Mouse (Mus musculus): ENCODE measurements around the gene Ttc7b. TPM values are rescaled to one million over a fixed set of nuclear protein-coding genes. Genes with fewer than 3 reads are reported as not detected.

Ttc7b gene
- total RNA-seq, 1 experiment, result 19.0 TPM

GRCm38 (mm10) chr12:100343554-100343953, 177.1 kb downstream of the Ttc7b start:
- Histone ChIP-seq H3K9me3 (ENCODE audit: control insufficient read depth, insufficient read depth, low read depth, low read length) (no peaks in the 10 kb centered on the region), H3K4me3 (ENCODE audit: insufficient read depth in 1 of 2, low read depth in 1 of 2, low read length in 2 of 2, poor library complexity in 1 of 2, severe bottlenecking in 1 of 2) (no peak overlapping the region), H3K27ac (ENCODE audit: insufficient read depth, low read depth, low read length, poor library complexity, severe bottlenecking) (no peak overlapping the region), H3K9ac (ENCODE audit: insufficient read depth, low read depth, low read length, poor library complexity, severe bottlenecking) (no peak overlapping the region), H3K36me3 (ENCODE audit: control insufficient read depth, insufficient read depth, low read length, poor library complexity, severe bottlenecking) (peaks cover 9% of the 10 kb centered on the region; the same call in 1 of the 2 replicates), H3K4me1 (ENCODE audit: control insufficient read depth in 2 of 2, insufficient read depth in 2 of 2, low read length in 2 of 2, poor library complexity in 1 of 2) (peaks cover 4 to 9% of the 10 kb centered on the region in 2 experiments; a peak in 3 of 4 replicates)
- TF ChIP-seq HCFC1 (IDR thresholded peaks at IDR 0.05; ENCODE audit: borderline replicate concordance, insufficient read depth, low read length), result no peak
- TF ChIP-seq CHD2 (IDR thresholded peaks at IDR 0.05; ENCODE audit: low read depth, low read length), result no peak
- no peak for TF ChIP-seq ZC3H11A (IDR thresholded peaks at IDR 0.05; ENCODE audit: borderline replicate concordance, low read depth, low read length)
- no peak for TF ChIP-seq MAFK (IDR thresholded peaks at IDR 0.05; ENCODE audit: insufficient read depth, low read depth, low read length)
- TF ChIP-seq ZNF384 (IDR thresholded peaks at IDR 0.05; ENCODE audit: low read depth, low read length), result no peak
- no peak for DNase-seq (ENCODE audit: low read depth, low spot score)
- in situ Hi-C loops (cut with MboI; ENCODE audit: low sequenced_read_pairs in 2 of 2, unreplicated experiment in 2 of 2), result no loop called here

DNA sequence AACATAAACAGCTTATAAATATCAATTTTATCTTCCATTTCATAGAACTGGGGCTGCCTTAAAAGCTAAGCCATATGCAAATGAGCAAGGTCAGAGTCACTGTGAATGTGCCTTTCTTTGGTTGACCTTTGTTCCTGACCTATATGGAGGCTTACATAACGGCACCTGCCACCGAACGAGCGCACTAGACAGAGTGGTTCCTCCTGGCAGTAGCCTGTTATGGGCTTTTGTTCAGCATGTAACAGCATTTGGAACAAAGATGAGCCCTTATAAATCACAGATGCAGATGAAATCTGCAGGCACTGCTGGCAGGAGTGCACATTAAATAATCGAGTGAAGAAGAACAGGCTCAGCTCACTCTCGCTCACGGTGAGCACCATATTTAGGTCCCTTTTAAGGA, 179.0 kb downstream of the Ttc7b start:
- Histone ChIP-seq H3K4me1 (ENCODE audit: control insufficient read depth in 2 of 2, insufficient read depth in 2 of 2, low read length in 2 of 2, poor library complexity in 1 of 2) (peaks cover 9 to 24% of the 10 kb centered on the region in 2 experiments), H3K9ac (ENCODE audit: insufficient read depth, low read depth, low read length, poor library complexity, severe bottlenecking) (no peak overlapping the region), H3K36me3 (ENCODE audit: control insufficient read depth, insufficient read depth, low read length, poor library complexity, severe bottlenecking) (peaks cover 11% of the 10 kb centered on the region; the same call in 1 of the 2 replicates), H3K9me3 (ENCODE audit: control insufficient read depth, insufficient read depth, low read depth, low read length) (no peaks in the 10 kb centered on the region), H3K4me3 (ENCODE audit: insufficient read depth in 1 of 2, low read depth in 1 of 2, low read length in 2 of 2, poor library complexity in 1 of 2, severe bottlenecking in 1 of 2) (no peak overlapping the region), H3K27ac (ENCODE audit: insufficient read depth, low read depth, low read length, poor library complexity, severe bottlenecking) (no peak overlapping the region)
- TF ChIP-seq ZNF384 (IDR thresholded peaks at IDR 0.05; ENCODE audit: low read depth, low read length) (no peak), ZC3H11A (IDR thresholded peaks at IDR 0.05; ENCODE audit: borderline replicate concordance, low read depth, low read length) (no peak), CHD2 (IDR thresholded peaks at IDR 0.05; ENCODE audit: low read depth, low read length) (no peak), MAFK (IDR thresholded peaks at IDR 0.05; ENCODE audit: insufficient read depth, low read depth, low read length) (no peak), HCFC1 (IDR thresholded peaks at IDR 0.05; ENCODE audit: borderline replicate concordance, insufficient read depth, low read length) (no peak)
- no peak for DNase-seq (ENCODE audit: low read depth, low spot score)
- in situ Hi-C loops (cut with MboI; ENCODE audit: low sequenced_read_pairs in 2 of 2, unreplicated experiment in 2 of 2), result no loop called here

- H3K9ac ChIP-seq (ENCODE audit: insufficient read depth, low read depth, low read length, poor library complexity, severe bottlenecking), result no peak overlapping the region
- no peak overlapping the region for H3K4me3 ChIP-seq (ENCODE audit: insufficient read depth in 1 of 2, low read depth in 1 of 2, low read length in 2 of 2, poor library complexity in 1 of 2, severe bottlenecking in 1 of 2)
- H3K36me3 ChIP-seq (ENCODE audit: control insufficient read depth, insufficient read depth, low read length, poor library complexity, severe bottlenecking), result peaks cover 9% of the 10 kb centered on the region; the same call in 1 of the 2 replicates
- H3K27ac ChIP-seq (ENCODE audit: insufficient read depth, low read depth, low read length, poor library complexity, severe bottlenecking), result no peak overlapping the region
- TF ChIP-seq MAFK (IDR thresholded peaks at IDR 0.05; ENCODE audit: insufficient read depth, low read depth, low read length) (no peak), ZNF384 (IDR thresholded peaks at IDR 0.05; ENCODE audit: low read depth, low read length) (no peak), ZC3H11A (IDR thresholded peaks at IDR 0.05; ENCODE audit: borderline replicate concordance, low read depth, low read length) (no peak), HCFC1 (IDR thresholded peaks at IDR 0.05; ENCODE audit: borderline replicate concordance, insufficient read depth, low read length) (no peak), CHD2 (IDR thresholded peaks at IDR 0.05; ENCODE audit: low read depth, low read length) (no peak)
- no peaks in the 10 kb centered on the region for H3K9me3 ChIP-seq (ENCODE audit: control insufficient read depth, insufficient read depth, low read depth, low read length)
- no peak for DNase-seq (ENCODE audit: low read depth, low spot score)
- peaks cover 9 to 24% of the 10 kb centered on the region in 2 experiments for H3K4me1 ChIP-seq (ENCODE audit: control insufficient read depth in 2 of 2, insufficient read depth in 2 of 2, low read length in 2 of 2, poor library complexity in 1 of 2)
- in situ Hi-C loops (cut with MboI; ENCODE audit: low sequenced_read_pairs in 2 of 2, unreplicated experiment in 2 of 2), result no loop called here
These were observed 179.6 kb downstream of the Ttc7b start for GRCm38 (mm10) chr12:100340901-100341460.

- H3K9ac ChIP-seq (ENCODE audit: insufficient read depth, low read depth, low read length, poor library complexity, severe bottlenecking), result no peak overlapping the region
- in situ Hi-C loops (cut with MboI; ENCODE audit: low sequenced_read_pairs in 2 of 2, unreplicated experiment in 2 of 2), result no loop called here
- H3K27ac ChIP-seq (ENCODE audit: insufficient read depth, low read depth, low read length, poor library complexity, severe bottlenecking), result no peak overlapping the region
- H3K4me3 ChIP-seq (ENCODE audit: insufficient read depth in 1 of 2, low read depth in 1 of 2, low read length in 2 of 2, poor library complexity in 1 of 2, severe bottlenecking in 1 of 2), result no peak overlapping the region
- no peak for DNase-seq (ENCODE audit: low read depth, low spot score)
- H3K9me3 ChIP-seq (ENCODE audit: control insufficient read depth, insufficient read depth, low read depth, low read length), result no peaks in the 10 kb centered on the region
- peaks cover 7% of the 10 kb centered on the region; the same call in 1 of the 2 replicates for H3K36me3 ChIP-seq (ENCODE audit: control insufficient read depth, insufficient read depth, low read length, poor library complexity, severe bottlenecking)
- H3K4me1 ChIP-seq (ENCODE audit: control insufficient read depth in 2 of 2, insufficient read depth in 2 of 2, low read length in 2 of 2, poor library complexity in 1 of 2), result peaks cover 9 to 24% of the 10 kb centered on the region in 2 experiments
- TF ChIP-seq ZC3H11A (IDR thresholded peaks at IDR 0.05; ENCODE audit: borderline replicate concordance, low read depth, low read length), result no peak
These were observed 182.6 kb downstream of the Ttc7b start for GRCm38 (mm10) chr12:100338055-100338454.
